Mouse (Mus musculus): ENCODE data around the gene Fam126a.

Gene Fam126a

GRCm38 (mm10) chr5:24040601-24041000, 10.1 kb upstream of the Fam126a start:
- DNase-seq (ENCODE audit: low spot score), result no peak

GRCm38 (mm10) chr5:24039423-24039822, 8.9 kb upstream of the Fam126a start:
- DNase-seq (ENCODE audit: low spot score), result no peak

- no peak for DNase-seq (ENCODE audit: low spot score)
These were observed 8.3 kb upstream of the Fam126a start for GRCm38 (mm10) chr5:24038819-24039218.

DNA sequence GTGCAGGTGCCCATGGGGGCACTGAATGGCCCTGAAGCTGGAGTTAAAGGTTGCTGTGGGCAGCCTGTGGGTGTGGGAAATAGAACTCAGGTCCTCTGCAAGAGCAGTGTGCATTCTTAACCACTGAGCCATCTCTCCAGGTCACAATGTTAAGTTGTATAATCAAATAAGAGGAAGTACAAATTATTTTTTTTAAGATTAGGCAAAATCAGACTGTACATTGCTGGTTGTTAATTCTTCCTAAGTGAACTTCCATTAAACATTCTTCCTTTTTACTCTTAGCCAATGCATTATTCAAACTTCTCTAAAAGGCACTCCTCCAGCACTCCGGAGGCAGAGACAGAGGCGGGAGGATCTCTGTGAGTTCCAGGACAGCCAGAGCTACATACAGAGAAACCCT, 7.7 kb upstream of the Fam126a start:
- DNase-seq (ENCODE audit: low spot score), result no peak

- no peak for DNase-seq (ENCODE audit: low spot score)
These were observed 6.2 kb upstream of the Fam126a start for GRCm38 (mm10) chr5:24036731-24037130.

GRCm38 (mm10) chr5:24034970-24035369, 4.5 kb upstream of the Fam126a start:
- no peak for DNase-seq (ENCODE audit: low spot score)

DNA sequence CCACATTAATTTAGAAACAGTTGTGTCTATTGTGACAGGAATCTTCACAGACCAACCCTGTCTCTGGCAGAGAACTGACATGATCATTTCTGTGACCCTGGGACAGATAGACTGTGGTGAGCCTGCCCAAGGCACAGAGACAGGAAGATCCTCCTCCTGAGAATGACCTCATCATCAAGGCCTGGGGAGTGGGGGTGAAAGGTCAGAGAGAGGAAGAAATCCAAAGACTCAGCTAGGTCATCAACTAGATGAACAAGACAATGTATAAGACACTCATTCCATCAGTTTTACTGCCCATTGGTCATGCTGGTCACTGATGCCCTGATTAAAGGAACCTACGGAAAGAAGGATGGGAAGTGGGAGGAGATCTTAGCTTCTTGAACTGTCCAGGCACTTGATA, 3.6 kb upstream of the Fam126a start:
- DNase-seq (ENCODE audit: low spot score), result no peak

GRCm38 (mm10) chr5:24029946-24030578, 428 bp downstream of the Fam126a start:
- no peak for DNase-seq (ENCODE audit: low spot score)

DNA sequence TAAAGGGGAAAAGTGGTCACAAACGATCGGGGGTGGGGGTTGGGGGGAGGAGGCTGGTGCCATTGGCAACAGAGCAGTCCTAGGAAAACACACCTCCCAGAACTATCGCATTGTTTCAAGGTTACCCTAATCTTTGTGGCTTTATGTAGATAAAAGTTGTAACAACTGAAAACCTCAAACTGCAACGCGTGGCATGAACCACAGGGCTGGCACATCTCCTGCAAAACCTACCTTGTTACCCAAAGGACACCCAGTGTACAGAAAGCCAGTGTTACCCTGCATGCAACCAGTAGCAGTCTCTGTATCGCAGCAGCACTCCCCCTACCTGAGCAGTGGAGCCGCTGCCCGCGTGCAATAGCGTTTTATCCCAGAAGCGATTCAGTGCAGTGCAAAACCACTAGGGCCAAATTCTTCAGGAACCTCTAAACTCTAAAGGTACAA, 1.1 kb downstream of the Fam126a start:
- DNase-seq (ENCODE audit: low spot score), result peak; percentile 39

DNA sequence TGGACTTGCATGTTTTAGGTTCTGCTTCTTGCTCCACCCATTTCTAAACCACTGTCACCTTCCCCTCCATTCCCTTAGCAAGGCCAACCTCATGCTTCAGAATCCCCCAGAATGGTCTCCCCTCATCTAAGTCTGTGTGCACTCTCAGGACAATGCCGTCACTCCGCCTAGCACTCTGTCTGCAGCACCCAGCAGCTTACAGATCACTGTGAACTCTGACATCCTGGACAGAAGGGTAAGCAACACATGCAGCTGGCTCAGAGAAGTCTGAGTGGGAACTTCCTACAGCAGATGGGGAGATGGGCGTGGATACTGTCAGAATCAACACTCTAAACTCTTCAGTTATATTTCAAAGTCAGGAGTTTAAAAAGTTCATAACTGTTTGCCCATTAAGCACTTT, 5.5 kb downstream of the Fam126a start:
- DNase-seq (ENCODE audit: low spot score), result no peak

DNA sequence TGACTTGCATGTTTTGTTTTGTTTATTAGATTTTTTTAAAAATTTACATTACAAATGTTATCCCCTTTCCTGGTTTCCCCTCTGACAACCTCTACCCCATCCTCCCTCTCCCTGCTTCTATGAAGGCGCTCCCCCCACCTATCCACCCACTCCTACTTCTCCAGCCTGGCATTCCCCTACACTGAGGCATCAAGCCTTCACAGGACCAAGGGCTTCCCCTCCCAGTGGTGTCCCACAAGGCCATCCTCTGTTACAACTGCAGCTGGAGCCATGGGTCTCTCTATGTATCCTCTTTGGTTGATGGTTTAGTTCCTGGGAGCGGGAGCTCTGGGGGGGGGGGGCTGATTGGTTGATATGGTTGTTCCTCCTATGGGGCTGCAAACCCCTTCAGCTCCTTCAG, 7.3 kb downstream of the Fam126a start:
- DNase-seq (ENCODE audit: low spot score), result no peak

DNA sequence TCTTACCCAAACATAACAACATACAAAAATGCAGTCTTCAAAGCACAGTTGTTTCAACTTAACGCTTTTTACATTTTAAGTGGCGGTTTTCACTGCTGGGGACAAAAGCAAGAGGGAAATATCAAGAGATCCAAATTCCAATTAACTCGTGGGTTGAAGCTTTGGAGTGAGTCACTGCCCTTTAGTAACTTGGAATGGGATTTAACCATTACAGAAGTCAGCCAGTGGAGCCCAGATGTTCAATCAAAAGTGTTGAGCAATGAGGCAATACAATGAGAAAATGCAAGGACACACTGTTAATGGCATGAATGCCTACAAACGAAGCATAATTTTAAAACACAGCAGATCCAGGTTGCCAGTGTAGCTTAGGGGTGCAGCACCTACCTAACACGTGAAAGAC, 8.8 kb downstream of the Fam126a start:
- DNase-seq (ENCODE audit: low spot score), result no peak

DNA sequence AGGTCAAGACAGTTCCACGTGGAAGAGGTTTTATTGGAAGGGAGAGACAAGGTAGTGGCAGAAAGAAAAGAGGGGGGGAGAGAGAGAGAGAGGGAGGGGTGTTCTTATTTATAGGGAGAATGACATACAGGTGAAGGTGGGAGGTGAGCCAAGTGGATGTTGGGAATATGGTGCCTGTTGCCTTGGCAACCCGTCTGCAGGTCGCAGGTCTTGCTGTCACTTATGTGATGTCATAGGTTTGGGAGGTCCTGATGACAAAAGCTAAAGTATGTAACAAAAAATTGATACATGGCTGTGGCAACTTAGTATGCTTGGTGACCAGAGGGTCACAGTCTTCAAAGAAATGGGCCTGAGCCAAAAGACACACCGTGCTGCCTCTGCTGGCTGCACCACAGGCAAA, 10.1 kb downstream of the Fam126a start:
- no peak for DNase-seq (ENCODE audit: low spot score)

- no peak for DNase-seq (ENCODE audit: low spot score)
These were observed 10.9 kb downstream of the Fam126a start for GRCm38 (mm10) chr5:24019341-24020185.

- DNase-seq (ENCODE audit: low spot score), result no peak
These were observed 11.7 kb downstream of the Fam126a start for GRCm38 (mm10) chr5:24018621-24019261.

DNA sequence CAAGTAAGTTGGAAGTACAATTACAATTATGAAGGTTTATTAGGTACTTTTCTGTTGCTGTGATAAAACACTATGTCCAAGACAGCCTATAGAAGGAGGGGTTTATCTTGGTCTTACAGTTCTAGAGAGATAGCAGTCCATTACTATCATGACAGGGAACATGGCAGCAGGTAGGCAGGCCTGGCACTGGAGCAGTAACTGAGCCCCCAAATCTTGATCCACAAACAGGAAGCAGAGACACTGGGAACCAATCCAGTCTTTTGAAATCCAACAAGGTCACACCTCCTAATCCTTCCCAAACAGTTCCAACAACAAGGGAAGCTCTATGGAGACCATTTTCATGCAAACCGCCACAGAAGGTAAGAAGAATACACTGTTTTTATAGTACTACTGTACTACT, 13.6 kb downstream of the Fam126a start:
- DNase-seq (ENCODE audit: low spot score), result no peak

DNA sequence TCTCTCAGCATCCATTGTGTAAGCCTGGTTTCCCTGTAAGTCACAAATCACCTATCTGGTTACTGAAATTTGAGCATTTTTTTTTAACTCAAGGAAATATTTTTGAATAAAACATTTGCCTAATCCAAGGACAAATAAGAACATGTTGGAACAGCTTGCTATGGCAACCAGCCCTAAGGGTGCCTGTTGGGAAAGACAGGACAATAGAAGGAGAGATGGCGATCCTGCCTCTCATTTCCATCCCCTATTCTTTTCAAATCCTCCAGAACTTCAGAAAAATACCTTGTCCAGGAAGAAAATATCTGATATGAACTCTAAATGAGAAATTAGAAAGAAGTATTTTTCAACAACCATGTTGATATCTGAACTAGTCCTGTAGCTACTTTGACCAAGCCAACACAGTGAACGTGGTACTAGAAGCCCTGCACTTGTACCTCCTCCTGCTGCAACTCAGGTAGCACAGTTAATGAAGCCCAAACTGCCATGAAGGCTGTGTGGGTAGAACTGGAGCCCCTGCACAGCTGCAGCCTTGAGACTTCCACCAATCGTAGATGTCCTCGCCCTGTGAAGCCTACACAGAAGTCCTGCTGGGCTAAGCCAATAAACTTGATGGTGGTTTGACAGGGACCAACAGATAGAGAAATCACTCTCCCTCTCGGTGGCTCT, 17.0 kb downstream of the Fam126a start:
- DNase-seq (ENCODE audit: low spot score), result no peak

DNA sequence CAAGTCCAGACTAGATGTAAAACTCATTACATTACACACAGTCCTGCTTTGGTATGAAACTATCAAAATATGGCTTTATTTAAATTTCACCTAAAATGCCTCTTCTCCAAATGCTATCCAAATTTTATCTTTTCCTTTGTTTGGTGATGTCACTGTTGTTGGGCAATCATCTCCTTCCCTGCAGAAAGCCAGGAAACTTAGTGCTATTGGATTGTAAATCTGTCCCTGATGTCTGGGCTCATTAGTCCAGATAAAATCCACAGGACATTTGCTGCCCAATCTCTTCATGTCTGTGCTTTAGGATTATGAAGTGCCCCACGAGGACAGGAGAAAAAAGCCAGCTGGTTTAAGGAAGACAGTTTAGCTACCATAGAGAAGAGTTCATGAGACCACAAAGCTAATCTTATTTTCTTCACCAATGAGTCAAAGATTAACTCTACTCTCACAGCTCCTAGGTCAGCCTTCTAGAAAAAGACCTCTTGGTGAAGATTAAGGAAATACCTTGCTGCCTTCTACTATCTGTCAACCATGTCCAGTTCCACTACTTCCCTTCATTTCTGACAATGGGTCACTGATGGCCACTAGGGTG, 31.3 kb downstream of the Fam126a start:
- no peak for DNase-seq (ENCODE audit: low spot score)

DNA sequence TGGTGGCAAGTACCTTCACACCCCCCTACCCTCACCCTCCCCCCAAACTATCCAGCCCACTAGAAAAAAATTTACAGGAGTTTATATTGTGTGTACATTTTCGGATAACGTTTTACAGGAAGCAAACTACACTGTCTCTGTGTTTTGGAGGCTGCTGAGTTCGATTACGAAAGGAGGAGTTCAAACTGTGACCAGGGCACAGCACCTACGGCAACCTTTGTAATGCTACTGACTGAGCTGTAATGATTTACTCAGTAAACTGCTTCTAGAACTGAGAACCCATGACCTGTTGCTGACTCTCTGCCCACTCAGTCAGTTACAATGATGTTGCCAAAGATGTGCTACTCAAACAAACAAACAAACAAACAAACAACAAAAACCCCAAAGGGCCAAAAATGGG, 34.5 kb downstream of the Fam126a start:
- no peak for DNase-seq (ENCODE audit: low spot score)

GRCm38 (mm10) chr5:23994929-23995328, 35.6 kb downstream of the Fam126a start:
- DNase-seq (ENCODE audit: low spot score), result no peak

- no peak for DNase-seq (ENCODE audit: low spot score)
These were observed 36.3 kb downstream of the Fam126a start for GRCm38 (mm10) chr5:23994231-23994630.

GRCm38 (mm10) chr5:23993553-23993894, 37.0 kb downstream of the Fam126a start:
- no peak for DNase-seq (ENCODE audit: low spot score)

All from ovary, adult 18-20 months (tissue).